Mouse (Mus musculus) olfactory bulb, adult 2 months (tissue): ENCODE results near the gene Grhl3. TPM values are rescaled to one million over a fixed set of nuclear protein-coding genes. Genes with fewer than 3 reads are reported as not detected.

Experiments used
- H3K27ac ChIP-seq: fragments of 200-500 bp; 2 replicates; pipeline ENCODE4 v1.5.1; 2012; ENCODE audit warnings: low read depth, low read length; ENCODE audit not compliant: insufficient read depth
- H3K4me1 ChIP-seq: fragments of 200-500 bp; 2 replicates; pipeline ENCODE4 v1.6.1; 2012; ENCODE audit warnings: low read length; ENCODE audit not compliant: control insufficient read depth, insufficient read depth
- H3K4me3 ChIP-seq: fragments of 200-500 bp; 2 replicates; pipeline ENCODE4 v1.5.1; 2012; ENCODE audit warnings: mild to moderate bottlenecking, low read depth, low read length, moderate library complexity; ENCODE audit not compliant: insufficient read depth
- CTCF ChIP-seq: fragments of 200-500 bp; IDR thresholded peaks from 2 replicates; pipeline ENCODE4 v1.5.1; 2012; ENCODE audit warnings: low read depth, mild to moderate bottlenecking, low read length, moderate library complexity; ENCODE audit not compliant: insufficient read depth
- POLR2A ChIP-seq: fragments of 200-500 bp; IDR thresholded peaks from 2 replicates; pipeline ENCODE4 v1.6.1; 2012; ENCODE audit warnings: mild to moderate bottlenecking, low read depth, low read length, moderate library complexity; ENCODE audit not compliant: insufficient read depth
- WGBS: fragments of 180-500 bp; shearing (Covaris S2); methylation state at CpG from one replicate; pipeline ENCODE4 v1.1.7; 2018; 5-methylcytosine and 5-hydroxymethylcytosine counted together
- polyA plus RNA-seq: library from polyadenylated mRNA; stranded (reverse); fragments of >200 nt; gene quantifications from 2 replicates; pipeline ENCODE4 v1.2.4, GENCODE M21; 2012; ENCODE audit warnings: low replicate concordance; ENCODE audit not compliant: missing spikeins, insufficient read depth, insufficient read length

The Grhl3 gene
- polyA plus RNA-seq, 1 experiment, result not detected

- 20% methylated on average over 4 of the region's 4 CpGs for WGBS
- TF ChIP-seq POLR2A (no peak), CTCF (no peak)
- H3K4me1 ChIP-seq, result peaks cover 21% of the 10 kb centered on the region
- H3K27ac ChIP-seq, result no peak overlapping the region
- H3K4me3 ChIP-seq, result peak overlapping the region; percentile 77
Measured at GRCm38 (mm10) chr4:135493271-135493670, 80.2 kb downstream of the Grhl3 start.

Other genes starting within 250 kb of the Grhl3 start
- gene Srrm1, start 220.3 kb downstream of the Grhl3 start, polyA plus RNA-seq, result 281 and 545 TPM in 2 replicates
- not detected in 2 replicates for gene Ncmap, start 175.4 kb downstream of the Grhl3 start, polyA plus RNA-seq
- not detected in 2 replicates for gene Rcan3, start 139.8 kb downstream of the Grhl3 start, polyA plus RNA-seq
- not detected in 2 replicates for gene Stpg1, start 78.8 kb downstream of the Grhl3 start, polyA plus RNA-seq
- not detected in 2 replicates for gene Nipal3, start 78.6 kb downstream of the Grhl3 start, polyA plus RNA-seq
- not detected in 2 replicates for gene Ifnlr1, start 112.7 kb upstream of the Grhl3 start, polyA plus RNA-seq
- not detected in 2 replicates for gene Il22ra1, start 154.5 kb upstream of the Grhl3 start, polyA plus RNA-seq
- not detected in 2 replicates for gene Myom3, start 186.1 kb upstream of the Grhl3 start, polyA plus RNA-seq